Mouse (Mus musculus) olfactory bulb, adult 2 months (tissue): ENCODE data around the gene Adamts17.

Source experiments
- CTCF ChIP-seq: fragments of 200-500 bp; IDR thresholded peaks from 2 replicates; pipeline ENCODE4 v1.5.1; 2012; ENCODE audit warnings: low read depth, mild to moderate bottlenecking, low read length, moderate library complexity; ENCODE audit not compliant: insufficient read depth
- POLR2A ChIP-seq: fragments of 200-500 bp; IDR thresholded peaks from 2 replicates; pipeline ENCODE4 v1.6.1; 2012; ENCODE audit warnings: mild to moderate bottlenecking, low read depth, low read length, moderate library complexity; ENCODE audit not compliant: insufficient read depth

DNA sequence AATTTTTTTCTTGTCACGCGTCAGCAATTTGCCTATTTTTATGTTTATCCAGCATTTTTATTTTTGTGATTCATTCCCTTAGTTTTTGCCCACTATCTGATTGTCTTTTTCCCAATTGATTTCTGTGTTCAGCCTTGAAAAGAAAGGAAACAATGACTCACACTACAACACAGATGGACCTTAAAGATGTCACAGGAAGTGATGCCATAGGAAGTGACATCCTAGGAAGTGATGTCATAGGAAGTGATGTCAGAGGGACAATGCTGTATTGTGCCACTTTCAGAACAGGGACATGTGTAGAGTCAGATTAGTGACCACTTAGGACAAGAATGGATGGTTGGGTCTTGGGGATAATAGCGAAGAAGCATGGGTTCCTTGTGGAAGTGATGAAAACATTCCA, 274.5 kb downstream of the Adamts17 start:
- TF ChIP-seq CTCF (no peak), POLR2A (no peak)
